Mouse (Mus musculus) liver, adult 2 months (tissue): Measurements from ENCODE around the gene Ier5l. TPM values are rescaled to one million over a fixed set of nuclear protein-coding genes. Genes with fewer than 3 reads are reported as not detected.

Experiments used
- DNase-seq: peaks from one replicate; pipeline ENCODE4 v3.0.0-alpha.2; 2011; ENCODE audit warnings: low read depth, low spot score; ENCODE audit errors: extremely low read depth
- H3K27ac ChIP-seq: fragments of 200-500 bp; replicated peaks from 2 replicates; pipeline ENCODE4 v1.5.1; 2012; ENCODE audit warnings: low read depth, mild to moderate bottlenecking, control low read depth, inconsistent platforms, low read length; ENCODE audit not compliant: insufficient read depth
- H3K27me3 ChIP-seq: fragments of 200-500 bp; 2 replicates; pipeline ENCODE4 v1.6.1; 2012; ENCODE audit warnings: mild to moderate bottlenecking, moderate library complexity, low read length, inconsistent platforms; ENCODE audit not compliant: control insufficient read depth, insufficient read depth
- H3K36me3 ChIP-seq: fragments of 200-500 bp; 2 replicates; pipeline ENCODE4 v1.6.1; 2012; ENCODE audit warnings: low read length, inconsistent platforms; ENCODE audit not compliant: control insufficient read depth, insufficient read depth
- H3K4me1 ChIP-seq: fragments of 200-500 bp; 2 replicates; pipeline ENCODE4 v1.6.1; 2011; ENCODE audit warnings: low read length; ENCODE audit not compliant: control insufficient read depth, insufficient read depth
- H3K4me3 ChIP-seq: fragments of 200-500 bp; 2 replicates; pipeline ENCODE4 v1.5.1; 2011; ENCODE audit warnings: low read depth, mild to moderate bottlenecking, control low read depth, low read length, moderate library complexity; ENCODE audit not compliant: insufficient read depth
- H3K79me2 ChIP-seq: fragments of 200-500 bp; 2 replicates; pipeline ENCODE4 v1.6.1; 2012; ENCODE audit warnings: inconsistent platforms, mild to moderate bottlenecking, low read length, moderate library complexity; ENCODE audit not compliant: control insufficient read depth, insufficient read depth
- H3K9ac ChIP-seq: fragments of 200-500 bp; 2 replicates; pipeline ENCODE4 v1.6.1; 2012; ENCODE audit warnings: low read depth, mild to moderate bottlenecking, control low read depth, inconsistent platforms, low read length
- CTCF ChIP-seq: fragments of 200-500 bp; IDR thresholded peaks from 2 replicates; pipeline ENCODE4 v1.5.1; 2011; ENCODE audit warnings: low read depth, low read length, control low read depth
- POLR2A ChIP-seq: fragments of 200-500 bp; IDR thresholded peaks from 2 replicates; pipeline ENCODE4 v1.6.1; 2011; ENCODE audit warnings: low read length, control low read depth; ENCODE audit not compliant: insufficient read depth; ENCODE audit errors: extremely low read depth
- WGBS: fragments of 180-500 bp; shearing (Covaris S2); methylation state at CpG from one replicate; pipeline ENCODE4 v1.1.7; 2018; 5-methylcytosine and 5-hydroxymethylcytosine counted together
- polyA plus RNA-seq: library from polyadenylated mRNA; depleted of rRNA; stranded (reverse); fragments of >200 nt; gene quantifications from 2 replicates; pipeline ENCODE4 v1.2.3, GENCODE M21; 2012
- total RNA-seq: library from RNA; depleted of rRNA; stranded (reverse); fragments of >200 nt; gene quantifications from 2 replicates; pipeline ENCODE4 v1.2.3, GENCODE M21; 2014

Ier5l gene
- total and polyA plus RNA-seq, 2 experiments = 0.55 to 1.1 TPM

- peaks cover 14% of the 10 kb centered on the region for H3K27me3 ChIP-seq
- no peak for TF ChIP-seq POLR2A
- no peak for TF ChIP-seq CTCF
- WGBS = 88% methylated on average over 2 of the region's 2 CpGs
These were observed 2.2 kb upstream of the Ier5l start for GRCm38 (mm10) chr2:30476241-30476640.

GRCm38 (mm10) chr2:30475457-30475856 is 1.4 kb upstream of the Ier5l start:
- TF ChIP-seq CTCF = no peak
- no peak for TF ChIP-seq POLR2A
- H3K4me1 ChIP-seq = 0 out of 2 replicates have a peak, but pooled peaks cover 3% of the 10 kb centered on the region
- DNase-seq = no peak
- WGBS = 94% methylated on average over 7 of the region's 7 CpGs
- peaks cover 14% of the 10 kb centered on the region for H3K27me3 ChIP-seq
- no peak overlapping the region for H3K4me3 ChIP-seq
- H3K9ac ChIP-seq = no peak overlapping the region
- no peaks in the 10 kb centered on the region for H3K36me3 ChIP-seq
- no peaks in the 10 kb centered on the region for H3K79me2 ChIP-seq
- no peak overlapping the region for H3K27ac ChIP-seq

More at GRCm38 (mm10) chr2:30476241-30476640, 2.2 kb upstream of the Ier5l start:
- H3K4me1 ChIP-seq = 0 out of 2 replicates have a peak, but pooled peaks cover 3% of the 10 kb centered on the region
- H3K9ac ChIP-seq = no peak overlapping the region
- no peaks in the 10 kb centered on the region for H3K79me2 ChIP-seq
- no peaks in the 10 kb centered on the region for H3K36me3 ChIP-seq
- no peak overlapping the region for H3K27ac ChIP-seq
- H3K4me3 ChIP-seq = no peak overlapping the region
- no peak for DNase-seq

GRCm38 (mm10) chr2:30474776-30475175 is 757 bp upstream of the Ier5l start:
- Histone ChIP-seq H3K9ac (no peak overlapping the region), H3K79me2 (no peaks in the 10 kb centered on the region), H3K36me3 (no peaks in the 10 kb centered on the region), H3K4me1 (0 out of 2 replicates have a peak, but pooled peaks cover 3% of the 10 kb centered on the region), H3K27ac (no peak overlapping the region), H3K27me3 (peaks cover 14% of the 10 kb centered on the region), H3K4me3 (no peak overlapping the region)
- WGBS = 56% methylated on average over 4 of the region's 4 CpGs
- TF ChIP-seq CTCF (no peak), POLR2A (no peak)
- DNase-seq = no peak

- WGBS = 2% methylated on average over 78 of the region's 80 CpGs
- Histone ChIP-seq H3K9ac (peak overlapping the region; percentile 89), H3K4me3 (peak overlapping the region; percentile 82), H3K36me3 (no peaks in the 10 kb centered on the region), H3K79me2 (no peaks in the 10 kb centered on the region), H3K27me3 (peaks cover 14% of the 10 kb centered on the region), H3K27ac (peak overlapping the region; percentile 24), H3K4me1 (0 out of 2 replicates have a peak, but pooled peaks cover 3% of the 10 kb centered on the region)
- DNase-seq = no peak
- TF ChIP-seq CTCF = no peak
- TF ChIP-seq POLR2A = no peak
These were observed 488 bp downstream of the Ier5l start for GRCm38 (mm10) chr2:30473431-30474031.

GRCm38 (mm10) chr2:30472731-30473351 is 1.2 kb downstream of the Ier5l start:
- Histone ChIP-seq H3K36me3 (no peaks in the 10 kb centered on the region), H3K27ac (peak overlapping the region; percentile 79), H3K9ac (peak overlapping the region; percentile 89), H3K27me3 (peaks cover 14% of the 10 kb centered on the region), H3K79me2 (no peaks in the 10 kb centered on the region), H3K4me1 (0 out of 2 replicates have a peak, but pooled peaks cover 3% of the 10 kb centered on the region), H3K4me3 (peak overlapping the region; percentile 82)
- DNase-seq = no peak
- 1% methylated on average over 60 of the region's 60 CpGs for WGBS
- TF ChIP-seq CTCF (no peak), POLR2A (no peak)
